Mouse (Mus musculus): ENCODE results near the gene U2af2.

GRCm38 (mm10) chr7:5016920-5017319 lies 45.0 kb upstream of the U2af2 start:
- no peak for TF ChIP-seq MAFK (IDR thresholded peaks at IDR 0.05; ENCODE audit: insufficient read depth, low read depth, low read length)
- TF ChIP-seq CHD2 (IDR thresholded peaks at IDR 0.05; ENCODE audit: low read depth, low read length) = no peak
- TF ChIP-seq HCFC1 (IDR thresholded peaks at IDR 0.05; ENCODE audit: borderline replicate concordance, insufficient read depth, low read length) = no peak
- TF ChIP-seq ZC3H11A (IDR thresholded peaks at IDR 0.05; ENCODE audit: borderline replicate concordance, low read depth, low read length) = no peak
- no peak for TF ChIP-seq ZNF384 (IDR thresholded peaks at IDR 0.05; ENCODE audit: low read depth, low read length)

Measured in ES-E14 (cell line).